Mouse (Mus musculus): ENCODE measurements around the gene Hist2h2ab.
"Not testable (repeated sequence)": the region's sequence is repeated elsewhere in the genome, so short reads cannot be mapped to it uniquely, and the experiment has no call there.

GRCm38 (mm10) chr3:96220131-96220764 is 583 bp downstream of the Hist2h2ab start:
- not testable (repeated sequence) for TF ChIP-seq CTCF (conservative IDR thresholded peaks at IDR 0.05; ENCODE audit: low read length); POU5F1 (IDR thresholded peaks at IDR 0.05; ENCODE audit: borderline replicate concordance, low read length)
